Mouse (Mus musculus): ENCODE data around the gene Fam234b. TPM values are rescaled to one million over a fixed set of nuclear protein-coding genes. Genes with fewer than 3 reads are reported as not detected.

The Fam234b gene
- 2.1 and 3.7 TPM in 2 replicates for polyA plus RNA-seq (2012; ENCODE audit: insufficient read depth, insufficient read length, missing spikeins)

DNA sequence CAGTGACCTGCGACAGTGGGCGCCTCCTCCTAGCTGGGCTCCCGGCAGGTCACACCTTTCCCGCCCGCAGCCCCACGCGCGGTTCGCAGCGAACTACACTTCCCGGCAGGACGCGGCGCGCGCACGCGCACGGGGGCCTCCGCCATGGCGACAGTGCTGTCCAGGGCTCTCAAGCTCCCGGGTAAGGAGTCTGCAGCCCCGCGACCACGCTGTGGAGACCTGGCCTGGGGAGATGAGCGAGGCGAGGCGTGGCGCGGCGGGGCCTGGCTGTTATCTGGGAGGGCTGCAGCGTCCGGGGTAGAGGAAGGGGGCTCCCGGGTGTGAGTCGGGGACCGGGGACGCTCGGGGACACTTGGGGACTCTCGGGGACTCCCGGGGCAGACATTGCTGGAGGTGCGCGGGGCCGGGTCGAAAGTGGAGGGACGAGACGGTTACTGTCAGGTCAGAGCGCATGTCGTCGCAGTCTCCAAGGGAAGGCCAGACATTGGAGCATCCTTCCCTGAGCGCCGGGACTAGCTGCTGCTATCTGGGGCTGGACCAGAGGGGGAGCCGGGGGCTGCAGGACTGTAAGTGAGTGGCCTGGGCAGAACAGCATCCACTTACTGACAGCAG, at the start of gene Fam234b, which contains the start of gene Hebp1:
Gene Fam234b (plus strand): TSS at position 57 of the 612 bp plus-strand sequence.
Gene Hebp1 (minus strand): TSS at position 102 of the 612 bp plus-strand sequence.
- H3K4me1 ChIP-seq (ENCODE audit: control insufficient read depth, insufficient read depth, insufficient read length, low read length): no peaks in the 10 kb centered on the region; the same call in 1 of the 2 replicates
- H3K4me3 ChIP-seq (ENCODE audit: insufficient read depth, low read depth, low read length): peak within 1 kb of the TSS; percentile 93
- no peak within 1 kb of the TSS for H3K27ac ChIP-seq (replicated peaks; ENCODE audit: low read depth, low read length)

DNA sequence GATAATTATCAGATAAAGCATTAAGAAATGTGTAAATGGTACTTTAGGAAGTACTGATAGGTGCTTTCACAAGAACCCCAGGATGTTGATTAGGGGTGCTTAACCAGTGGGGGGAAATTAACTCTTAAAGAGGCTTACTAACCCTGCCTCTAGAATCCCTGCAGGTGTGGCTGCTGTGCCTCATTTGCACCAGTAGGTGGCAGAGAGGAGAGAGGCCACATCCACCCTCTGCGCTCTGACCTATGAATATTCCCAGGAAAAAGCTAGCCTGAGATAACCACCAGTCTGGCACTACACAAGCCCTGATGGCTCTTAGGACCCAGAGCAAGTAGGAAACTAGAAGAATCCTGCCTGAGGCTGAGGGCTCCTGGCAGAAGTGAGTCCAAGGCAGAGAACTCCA, 49.3 kb upstream of the Fam234b start:
- Histone ChIP-seq H3K4me1 (ENCODE audit: control insufficient read depth, insufficient read depth, insufficient read length, low read length) (no peaks in the 10 kb centered on the region), H3K4me3 (ENCODE audit: insufficient read depth, low read depth, low read length) (no peak overlapping the region), H3K27ac (replicated peaks; ENCODE audit: low read depth, low read length) (no peak overlapping the region)

DNA sequence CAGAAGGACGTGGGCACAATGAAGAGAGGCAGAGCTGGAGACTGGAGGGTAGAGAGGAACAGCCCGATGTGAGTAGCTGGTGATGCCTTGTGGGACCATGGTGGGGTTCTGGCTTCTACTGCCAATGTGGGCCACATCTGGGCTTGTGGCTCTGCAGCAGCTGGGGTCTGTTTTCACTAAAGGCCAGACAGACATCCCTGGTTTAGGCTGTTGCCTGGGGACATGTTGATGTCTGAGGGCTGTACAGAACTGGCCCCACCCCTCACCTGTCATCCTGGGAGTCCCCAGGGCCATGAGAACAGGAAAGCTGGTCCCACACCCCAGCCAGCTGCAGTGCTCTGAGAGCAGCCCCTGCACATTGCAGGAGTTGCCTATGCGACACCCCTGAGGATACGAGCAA, 48.6 kb upstream of the Fam234b start:
- H3K4me3 ChIP-seq (ENCODE audit: insufficient read depth, low read depth, low read length): no peak overlapping the region
- H3K27ac ChIP-seq (replicated peaks; ENCODE audit: low read depth, low read length): no peak overlapping the region
- H3K4me1 ChIP-seq (ENCODE audit: control insufficient read depth, insufficient read depth, insufficient read length, low read length): no peaks in the 10 kb centered on the region

DNA sequence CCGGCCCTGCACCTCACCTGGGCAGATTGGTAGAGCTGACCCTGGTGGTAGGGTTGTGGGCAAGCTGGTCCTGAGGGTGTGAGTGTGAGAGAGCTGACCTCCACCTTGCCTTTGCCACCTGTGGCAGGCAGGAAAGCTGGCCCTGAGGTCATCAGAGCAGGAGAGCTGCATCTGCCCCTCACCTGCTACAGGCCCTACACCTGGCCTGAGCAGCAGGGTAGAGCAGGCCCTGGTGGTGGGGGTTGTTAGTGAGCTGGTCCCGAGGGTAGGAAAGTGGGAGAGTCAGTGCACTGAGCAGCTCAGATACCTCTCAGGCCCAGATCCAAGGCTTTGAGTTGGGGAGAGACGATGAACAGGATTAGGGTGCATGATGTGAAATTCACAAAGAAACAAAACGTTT, 48.1 kb upstream of the Fam234b start:
- no peaks in the 10 kb centered on the region for H3K4me1 ChIP-seq (ENCODE audit: control insufficient read depth, insufficient read depth, insufficient read length, low read length)
- H3K4me3 ChIP-seq (ENCODE audit: insufficient read depth, low read depth, low read length): no peak overlapping the region

DNA sequence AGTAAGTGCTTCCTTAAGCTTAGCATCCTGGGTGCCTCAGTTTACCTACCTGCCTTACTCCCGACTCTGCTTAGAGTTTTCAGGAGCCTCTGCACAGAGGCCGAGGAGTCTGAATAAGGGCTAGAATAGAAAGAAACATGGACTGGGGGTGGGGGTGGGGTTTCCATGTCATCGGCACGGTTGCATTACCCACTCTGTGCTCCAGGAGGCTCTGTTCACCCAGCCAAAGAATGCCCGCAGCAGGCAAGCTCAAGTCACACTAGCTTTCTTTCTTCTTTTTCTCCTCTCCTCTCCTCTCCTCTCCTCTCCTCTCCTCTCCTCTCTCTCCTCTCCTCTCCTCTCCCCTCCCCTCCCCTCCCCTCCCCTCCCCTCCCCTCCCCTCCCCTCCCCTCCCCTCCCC, 47.5 kb upstream of the Fam234b start:
- no peak overlapping the region for H3K27ac ChIP-seq (replicated peaks; ENCODE audit: low read depth, low read length)
- H3K4me1 ChIP-seq (ENCODE audit: control insufficient read depth, insufficient read depth, insufficient read length, low read length): no peaks in the 10 kb centered on the region
- no peak overlapping the region for H3K4me3 ChIP-seq (ENCODE audit: insufficient read depth, low read depth, low read length)

More for the DNA sequence above, 48.1 kb upstream of the Fam234b start:
- no peak overlapping the region for H3K27ac ChIP-seq (replicated peaks; ENCODE audit: low read depth, low read length)

DNA sequence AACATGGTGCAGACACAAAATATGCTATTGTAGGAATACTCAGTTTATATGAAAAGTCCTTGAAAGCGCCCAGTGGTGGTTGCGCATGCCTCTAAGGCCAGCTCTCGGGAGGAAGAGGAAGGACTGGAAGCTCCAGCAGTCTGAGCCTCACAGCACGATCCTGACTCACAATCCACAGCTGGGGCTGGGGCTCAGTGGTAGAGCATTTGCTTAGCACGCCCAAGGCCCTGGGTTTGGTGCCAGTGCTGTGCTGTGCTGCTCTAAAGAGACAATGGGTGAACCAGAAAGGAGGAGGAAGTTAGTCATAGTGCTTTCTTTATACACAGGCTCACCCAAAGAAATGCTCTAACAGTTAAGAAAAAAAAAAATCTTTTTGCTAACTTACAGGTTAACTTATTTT, 44.1 kb upstream of the Fam234b start:
- H3K4me3 ChIP-seq (ENCODE audit: insufficient read depth, low read depth, low read length): no peak overlapping the region
- H3K4me1 ChIP-seq (ENCODE audit: control insufficient read depth, insufficient read depth, insufficient read length, low read length): no peaks in the 10 kb centered on the region
- no peak overlapping the region for H3K27ac ChIP-seq (replicated peaks; ENCODE audit: low read depth, low read length)

DNA sequence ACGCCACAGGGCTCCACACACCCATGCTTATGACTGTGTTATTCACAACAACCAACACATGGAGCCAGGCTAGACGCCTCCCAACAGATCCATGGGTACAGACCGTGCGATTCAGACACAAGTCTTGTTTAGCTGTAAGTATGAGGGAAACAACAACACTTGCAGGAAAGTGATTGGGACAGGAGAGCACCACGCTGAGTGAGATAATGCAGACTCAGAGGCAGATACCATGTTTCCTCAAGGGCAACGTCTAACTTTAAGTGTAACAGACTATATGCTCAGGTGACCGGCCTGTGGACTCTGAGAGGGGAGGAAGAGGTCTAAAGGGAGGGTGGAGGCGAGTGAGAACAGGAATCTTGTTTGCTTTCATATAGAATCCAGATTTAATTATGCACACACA, 41.2 kb upstream of the Fam234b start:
- Histone ChIP-seq H3K27ac (replicated peaks; ENCODE audit: low read depth, low read length) (no peak overlapping the region), H3K4me3 (ENCODE audit: insufficient read depth, low read depth, low read length) (no peak overlapping the region), H3K4me1 (ENCODE audit: control insufficient read depth, insufficient read depth, insufficient read length, low read length) (no peaks in the 10 kb centered on the region)

DNA sequence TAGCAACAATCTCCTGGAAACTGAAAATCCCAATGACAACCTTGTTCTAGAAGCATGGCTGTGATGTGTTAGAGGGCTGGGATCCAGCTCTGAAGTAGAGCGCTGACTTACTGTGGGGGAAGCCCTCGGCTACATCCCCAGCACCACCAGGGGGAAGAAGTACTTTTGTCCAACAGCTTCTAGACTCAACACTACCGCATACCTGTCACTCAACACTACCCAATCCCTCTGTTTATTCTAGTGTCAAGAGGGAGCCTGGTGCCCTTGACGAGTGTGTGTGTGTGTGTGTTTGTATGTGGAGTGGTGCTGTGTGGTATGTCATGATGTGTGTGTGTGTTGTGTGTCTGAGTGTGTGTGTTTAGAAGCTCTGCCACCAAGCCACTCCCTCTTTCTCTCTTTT, 40.3 kb upstream of the Fam234b start:
- Histone ChIP-seq H3K27ac (replicated peaks; ENCODE audit: low read depth, low read length) (no peak overlapping the region), H3K4me3 (ENCODE audit: insufficient read depth, low read depth, low read length) (no peak overlapping the region), H3K4me1 (ENCODE audit: control insufficient read depth, insufficient read depth, insufficient read length, low read length) (no peaks in the 10 kb centered on the region)

DNA sequence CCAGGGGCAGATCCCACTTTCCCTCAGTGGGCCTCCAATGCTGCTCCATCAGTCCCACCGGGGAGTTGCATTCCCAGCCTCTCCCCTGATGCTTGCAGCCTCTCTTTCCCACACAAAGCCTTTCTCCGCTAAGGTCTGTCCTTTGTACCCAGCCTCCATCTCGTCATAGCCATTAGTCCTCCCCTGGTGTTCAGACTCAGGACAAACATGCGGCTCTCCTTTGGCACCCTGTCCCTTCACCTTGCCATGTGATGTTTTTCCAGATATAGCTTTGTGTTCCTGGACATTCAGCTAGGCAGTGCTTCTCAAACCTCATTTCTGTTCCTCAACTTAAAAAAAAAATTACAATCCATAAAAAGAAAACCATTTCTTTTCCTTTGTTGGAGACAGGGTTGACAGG, 39.3 kb upstream of the Fam234b start:
- Histone ChIP-seq H3K4me3 (ENCODE audit: insufficient read depth, low read depth, low read length) (no peak overlapping the region), H3K4me1 (ENCODE audit: control insufficient read depth, insufficient read depth, insufficient read length, low read length) (no peaks in the 10 kb centered on the region), H3K27ac (replicated peaks; ENCODE audit: low read depth, low read length) (no peak overlapping the region)

DNA sequence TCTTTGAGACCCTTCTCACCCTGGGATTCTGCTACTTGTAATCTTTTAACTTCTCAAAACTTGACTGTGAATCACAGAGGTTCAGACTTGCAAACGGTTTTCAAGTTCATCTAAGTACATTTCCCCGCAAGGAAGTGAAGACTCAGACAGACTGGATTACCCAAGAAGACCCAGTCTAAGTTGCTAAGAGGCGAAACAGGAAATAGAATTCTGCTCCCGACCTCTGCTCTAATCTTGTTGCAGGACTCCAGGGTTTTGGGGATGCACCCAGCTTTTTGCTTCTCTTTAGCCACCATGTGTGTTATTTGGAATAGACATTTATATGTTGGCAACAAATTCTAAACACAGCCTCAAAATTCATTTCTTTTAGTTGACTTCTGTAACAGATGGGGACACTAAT, 36.4 kb upstream of the Fam234b start:
- Histone ChIP-seq H3K4me1 (ENCODE audit: control insufficient read depth, insufficient read depth, insufficient read length, low read length) (peaks cover 3% of the 10 kb centered on the region; the same call in 1 of the 2 replicates), H3K27ac (replicated peaks; ENCODE audit: low read depth, low read length) (no peak overlapping the region), H3K4me3 (ENCODE audit: insufficient read depth, low read depth, low read length) (no peak overlapping the region)

DNA sequence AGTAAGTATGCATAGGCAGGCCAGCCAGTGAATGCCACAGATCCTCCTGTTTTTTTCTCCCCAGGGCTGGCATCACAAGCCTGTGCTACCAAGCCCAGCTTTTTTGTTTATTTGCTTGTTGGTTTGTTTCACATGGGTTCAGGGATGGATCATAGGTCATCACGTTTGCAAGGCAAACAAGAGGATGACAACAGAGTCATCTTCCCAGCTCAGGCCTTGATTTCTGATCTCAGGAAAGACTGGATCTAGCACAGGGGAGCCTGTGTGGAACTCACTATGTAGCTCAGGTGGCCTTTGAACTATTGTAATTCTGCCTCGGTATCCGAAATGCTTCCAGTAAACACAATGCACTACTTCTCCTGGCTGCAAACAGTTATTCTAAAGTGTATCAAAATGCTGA, 35.5 kb upstream of the Fam234b start:
- Histone ChIP-seq H3K4me3 (ENCODE audit: insufficient read depth, low read depth, low read length) (no peak overlapping the region), H3K27ac (replicated peaks; ENCODE audit: low read depth, low read length) (no peak overlapping the region), H3K4me1 (ENCODE audit: control insufficient read depth, insufficient read depth, insufficient read length, low read length) (peaks cover 3% of the 10 kb centered on the region; the same call in 1 of the 2 replicates)

DNA sequence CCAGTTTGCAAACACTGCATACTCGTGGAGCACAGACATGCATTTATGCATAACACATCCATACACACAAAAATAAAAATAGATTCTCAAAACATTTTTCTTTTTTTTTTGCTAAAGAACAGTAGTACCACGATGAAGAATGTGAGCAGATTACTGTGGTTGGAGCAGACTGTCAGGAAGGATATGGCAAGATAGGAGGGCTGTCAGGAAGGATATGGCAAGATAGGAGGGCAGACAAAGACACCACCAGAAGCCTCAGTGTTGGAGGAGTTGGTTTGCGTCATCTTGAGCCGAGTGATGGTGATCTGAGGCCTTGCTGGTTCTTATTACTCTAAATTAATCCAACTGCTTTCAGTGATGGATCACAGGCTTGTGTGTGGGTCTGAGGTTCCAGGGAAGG, 34.9 kb upstream of the Fam234b start:
- Histone ChIP-seq H3K27ac (replicated peaks; ENCODE audit: low read depth, low read length) (no peak overlapping the region), H3K4me1 (ENCODE audit: control insufficient read depth, insufficient read depth, insufficient read length, low read length) (peaks cover 3% of the 10 kb centered on the region; the same call in 1 of the 2 replicates), H3K4me3 (ENCODE audit: insufficient read depth, low read depth, low read length) (no peak overlapping the region)

DNA sequence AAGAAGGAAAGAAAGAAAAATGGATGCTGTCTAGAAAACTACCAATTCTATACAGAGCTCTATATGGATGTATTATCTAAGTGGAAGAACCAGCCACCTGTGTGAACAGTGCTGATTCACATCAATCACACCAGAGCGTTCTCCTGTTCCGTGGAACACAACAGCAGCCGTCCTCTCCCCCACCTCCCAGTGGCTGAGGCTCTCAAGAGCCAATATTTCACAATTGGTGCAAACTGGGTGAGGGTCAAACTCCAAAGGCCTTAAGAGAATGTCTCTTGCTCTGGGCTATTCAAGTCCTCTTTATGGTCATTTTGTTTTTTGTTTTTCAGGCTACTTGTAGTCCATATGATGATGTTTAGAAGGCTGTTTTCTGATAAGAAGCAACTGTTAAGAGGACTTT, 32.6 kb upstream of the Fam234b start:
- Histone ChIP-seq H3K4me1 (ENCODE audit: control insufficient read depth, insufficient read depth, insufficient read length, low read length) (peaks cover 3% of the 10 kb centered on the region; the same call in 1 of the 2 replicates), H3K27ac (replicated peaks; ENCODE audit: low read depth, low read length) (no peak overlapping the region), H3K4me3 (ENCODE audit: insufficient read depth, low read depth, low read length) (no peak overlapping the region)

DNA sequence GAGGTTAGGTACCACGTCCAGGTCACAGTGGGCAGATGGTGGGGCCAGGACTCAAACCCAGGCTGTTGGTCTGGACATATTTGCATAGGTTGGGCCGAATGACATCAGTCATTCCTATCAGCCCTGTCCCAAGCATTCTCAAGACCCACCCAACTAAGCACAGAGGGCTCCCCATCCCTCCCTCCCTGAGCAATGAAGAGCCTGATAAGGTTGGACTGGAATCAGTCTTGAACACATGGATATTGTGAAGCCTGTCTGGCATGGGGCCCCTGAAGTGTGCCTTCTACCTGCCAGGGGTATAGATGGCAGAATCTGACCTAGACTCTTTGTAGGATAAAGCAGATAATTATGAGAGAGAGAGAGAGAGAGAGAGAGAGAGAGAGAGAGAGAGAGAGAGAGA, 32.1 kb upstream of the Fam234b start:
- no peak overlapping the region for H3K4me3 ChIP-seq (ENCODE audit: insufficient read depth, low read depth, low read length)
- peaks cover 3% of the 10 kb centered on the region; the same call in 1 of the 2 replicates for H3K4me1 ChIP-seq (ENCODE audit: control insufficient read depth, insufficient read depth, insufficient read length, low read length)
- no peak overlapping the region for H3K27ac ChIP-seq (replicated peaks; ENCODE audit: low read depth, low read length)

DNA sequence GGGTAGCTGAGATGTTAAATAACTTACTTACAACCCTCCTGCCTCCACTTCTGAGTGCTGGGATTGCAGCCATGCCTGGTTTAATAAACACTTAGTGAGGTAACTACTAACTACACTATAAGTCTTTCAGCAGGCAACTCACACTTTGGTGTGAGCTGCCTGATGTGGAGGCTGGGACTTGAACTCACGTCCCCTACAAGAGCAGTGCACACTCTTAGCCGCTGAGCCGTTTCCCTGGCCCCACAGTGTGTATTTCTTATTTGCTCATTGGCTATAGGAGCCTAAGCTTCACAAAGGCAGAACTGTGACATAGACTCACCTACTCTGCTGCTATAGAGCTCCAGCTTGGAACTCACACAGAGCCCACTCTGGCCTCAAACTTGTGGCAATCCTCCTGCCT, 31.5 kb upstream of the Fam234b start:
- Histone ChIP-seq H3K27ac (replicated peaks; ENCODE audit: low read depth, low read length) (no peak overlapping the region), H3K4me1 (ENCODE audit: control insufficient read depth, insufficient read depth, insufficient read length, low read length) (peaks cover 3% of the 10 kb centered on the region; the same call in 1 of the 2 replicates), H3K4me3 (ENCODE audit: insufficient read depth, low read depth, low read length) (no peak overlapping the region)

DNA sequence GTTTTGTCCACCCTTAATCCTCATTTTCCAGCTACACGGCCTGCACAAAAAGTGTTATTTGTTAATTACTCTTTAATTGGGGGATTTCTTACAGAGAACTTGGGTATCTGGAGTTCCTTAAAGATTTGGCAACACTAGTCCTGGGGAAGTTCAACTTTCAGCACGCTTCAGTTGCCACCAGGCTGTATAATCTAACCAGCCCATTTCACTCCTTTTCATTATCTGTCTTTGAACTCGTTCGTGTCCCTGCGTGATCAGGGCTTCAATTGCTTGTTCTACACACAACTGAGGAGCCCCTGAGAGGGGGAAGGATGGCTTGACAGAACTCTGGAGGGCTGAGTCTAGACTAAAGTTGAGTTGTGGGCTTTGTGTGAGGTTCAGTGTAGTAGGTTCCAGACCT, 31.1 kb upstream of the Fam234b start:
- peak overlapping the region; percentile 70; the same call in 1 of the 2 replicates for H3K4me3 ChIP-seq (ENCODE audit: insufficient read depth, low read depth, low read length)
- H3K4me1 ChIP-seq (ENCODE audit: control insufficient read depth, insufficient read depth, insufficient read length, low read length): peaks cover 3% of the 10 kb centered on the region; the same call in 1 of the 2 replicates
- no peak overlapping the region for H3K27ac ChIP-seq (replicated peaks; ENCODE audit: low read depth, low read length)

Data from brown adipose tissue, adult 24 weeks (tissue).